Mouse (Mus musculus) testis, adult 2 months (tissue): ENCODE results near the gene Clk1. TPM values are rescaled to one million over a fixed set of nuclear protein-coding genes. Genes with fewer than 3 reads are reported as not detected.

Experiments
- H3K27ac ChIP-seq: fragments of 200-500 bp; 2 replicates; pipeline ENCODE4 v1.5.1; 2012; ENCODE audit warnings: low read depth, low read length; ENCODE audit not compliant: control insufficient read depth, insufficient read depth
- H3K27me3 ChIP-seq: fragments of 200-500 bp; 2 replicates; pipeline ENCODE4 v1.6.1; 2012; ENCODE audit warnings: mild to moderate bottlenecking, low read length, moderate library complexity; ENCODE audit not compliant: control insufficient read depth, insufficient read depth
- H3K36me3 ChIP-seq: fragments of 200-500 bp; 2 replicates; pipeline ENCODE4 v1.6.1; 2012; ENCODE audit warnings: mild to moderate bottlenecking, low read length; ENCODE audit not compliant: control insufficient read depth, insufficient read depth
- H3K4me1 ChIP-seq: fragments of 200-500 bp; 2 replicates; pipeline ENCODE4 v1.6.1; 2012; ENCODE audit warnings: low read length; ENCODE audit not compliant: control insufficient read depth, insufficient read depth
- H3K4me3 ChIP-seq: fragments of 200-500 bp; 2 replicates; pipeline ENCODE4 v1.5.1; 2012; ENCODE audit warnings: low read depth, mild to moderate bottlenecking, low read length, moderate library complexity, mixed read lengths; ENCODE audit not compliant: control insufficient read depth
- CTCF ChIP-seq: fragments of 200-500 bp; IDR thresholded peaks from 2 replicates; pipeline ENCODE4 v1.5.1; 2012; ENCODE audit warnings: low read depth, mild to moderate bottlenecking, inconsistent platforms, low read length, moderate library complexity; ENCODE audit not compliant: control insufficient read depth, insufficient read depth, insufficient replicate concordance
- POLR2A ChIP-seq: fragments of 200-500 bp; IDR thresholded peaks from 2 replicates; pipeline ENCODE4 v1.6.1; 2012; ENCODE audit warnings: low read depth, mild to moderate bottlenecking, inconsistent platforms, low read length, moderate library complexity; ENCODE audit not compliant: control insufficient read depth
- polyA plus RNA-seq: library from polyadenylated mRNA; depleted of rRNA; stranded (reverse); fragments of >200 nt; gene quantifications from 2 replicates; pipeline ENCODE4 v1.2.3, GENCODE M21; 2012; rRNA removed

Clk1 gene
- polyA plus RNA-seq, 1 experiment, result 27.8 TPM

DNA sequence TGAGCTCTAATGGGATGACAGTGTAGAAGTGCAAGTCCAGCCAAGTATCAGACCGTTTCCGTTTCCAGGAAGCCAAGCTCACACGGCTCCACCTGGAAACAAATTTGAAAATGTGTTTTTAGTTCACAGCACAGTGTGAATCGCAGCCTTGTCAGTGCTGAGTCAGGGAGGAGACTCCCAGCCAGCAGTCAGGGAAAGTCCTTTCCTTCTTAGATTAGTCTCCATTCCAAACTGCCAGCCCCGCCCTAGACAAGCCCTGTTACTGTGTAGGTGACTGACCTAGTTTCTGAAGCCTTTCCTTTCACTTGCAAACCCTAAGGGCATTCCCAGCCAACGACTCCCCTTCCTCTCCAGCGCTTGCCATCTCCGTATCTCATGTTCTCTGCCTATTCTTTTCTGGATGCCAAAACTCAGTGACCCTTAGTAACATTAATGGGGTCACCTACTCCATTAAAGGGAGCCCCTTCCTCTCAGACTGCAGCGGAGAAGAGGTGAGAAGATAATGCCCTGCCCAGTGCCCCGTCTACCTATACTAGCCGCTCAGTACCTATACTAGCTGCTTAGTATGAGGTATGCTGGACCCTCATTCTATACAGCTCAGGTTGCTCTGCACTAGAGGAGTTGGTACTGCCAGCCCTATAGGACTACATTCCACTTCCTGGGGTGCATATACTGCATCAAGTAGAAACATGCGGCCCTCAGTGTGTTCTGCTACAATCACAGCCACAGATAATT lies 57.0 kb downstream of the Clk1 start:
- TF ChIP-seq POLR2A (no peak), CTCF (no peak)
- Histone ChIP-seq H3K4me1 (no peaks in the 10 kb centered on the region), H3K27ac (no peak overlapping the region), H3K4me3 (no peak overlapping the region; the same call in 1 of the 2 replicates), H3K36me3 (no peaks in the 10 kb centered on the region), H3K27me3 (no peaks in the 10 kb centered on the region)

DNA sequence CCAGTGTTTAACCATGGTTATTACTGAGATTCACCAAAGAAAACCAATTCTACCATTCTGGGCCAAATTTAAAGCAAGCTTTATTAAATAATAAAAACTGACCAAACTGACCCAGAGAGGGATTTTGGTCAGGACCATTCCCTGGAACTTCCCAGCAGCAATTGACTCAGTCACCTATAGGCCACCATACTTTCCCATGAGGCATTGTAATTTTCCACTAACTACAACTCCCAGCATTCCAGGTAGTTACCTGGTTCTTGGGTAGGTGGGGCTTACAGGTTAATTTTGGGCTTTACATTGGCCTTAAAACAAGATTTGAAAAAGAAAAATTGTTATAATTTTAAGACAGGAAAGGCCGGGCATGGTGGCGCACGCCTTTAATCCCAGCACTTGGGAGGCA lies 58.0 kb downstream of the Clk1 start:
- no peaks in the 10 kb centered on the region for H3K36me3 ChIP-seq
- no peak overlapping the region for H3K4me3 ChIP-seq
- no peak overlapping the region for H3K27ac ChIP-seq
- TF ChIP-seq POLR2A (no peak), CTCF (no peak)
- no peaks in the 10 kb centered on the region for H3K4me1 ChIP-seq
- H3K27me3 ChIP-seq, result no peaks in the 10 kb centered on the region

DNA sequence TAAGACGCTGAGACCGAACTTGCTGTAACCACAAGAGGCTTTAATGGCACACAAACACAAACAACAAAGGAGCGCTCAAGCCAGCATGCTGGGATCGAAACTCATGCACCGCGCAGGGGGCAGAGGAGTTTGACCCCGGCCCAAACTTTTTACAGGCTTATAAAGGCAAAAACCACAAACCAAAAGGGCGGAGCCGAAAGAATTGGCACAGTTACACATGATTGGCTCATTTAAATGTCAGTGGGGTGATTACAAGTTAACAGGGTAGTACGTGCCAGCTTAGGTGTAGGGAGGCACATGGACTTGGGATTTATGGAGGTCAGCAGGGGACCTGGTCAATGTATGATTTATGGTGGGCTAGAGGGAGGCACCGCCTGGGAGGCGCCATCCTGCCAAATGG lies 59.3 kb downstream of the Clk1 start:
- Histone ChIP-seq H3K27ac (no peak overlapping the region), H3K27me3 (no peaks in the 10 kb centered on the region), H3K4me3 (no peak overlapping the region), H3K4me1 (no peaks in the 10 kb centered on the region), H3K36me3 (no peaks in the 10 kb centered on the region)
- TF ChIP-seq CTCF (no peak), POLR2A (no peak)

DNA sequence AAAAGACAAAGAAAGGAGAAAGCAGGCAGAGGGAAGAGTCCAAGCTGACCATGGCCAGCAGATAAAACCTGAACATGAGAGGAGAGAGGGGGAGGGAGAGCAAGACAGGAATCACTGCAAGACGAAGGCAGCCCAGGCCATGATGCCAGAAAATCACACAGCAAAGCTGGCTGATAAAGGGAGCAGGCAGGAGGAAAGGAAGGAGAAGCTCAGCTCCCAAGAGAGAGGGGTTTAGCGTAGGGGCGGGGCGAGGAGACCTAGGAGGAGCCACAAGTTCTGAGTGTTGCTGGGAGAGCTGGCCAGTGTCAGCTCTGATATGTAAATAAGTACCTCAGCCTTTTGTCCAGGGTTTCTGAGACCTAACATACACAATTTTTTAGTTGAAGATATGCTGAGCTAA lies 61.6 kb downstream of the Clk1 start:
- H3K36me3 ChIP-seq, result no peaks in the 10 kb centered on the region
- no peaks in the 10 kb centered on the region for H3K4me1 ChIP-seq
- no peak overlapping the region for H3K27ac ChIP-seq
- no peak overlapping the region for H3K4me3 ChIP-seq
- TF ChIP-seq CTCF, result no peak
- no peaks in the 10 kb centered on the region for H3K27me3 ChIP-seq

Other genes starting within 250 kb of the Clk1 start
- gene Aox4, start 213.7 kb downstream of the Clk1 start, polyA plus RNA-seq, result 1.0 and 1.6 TPM in 2 replicates
- gene Aox2, start 145.7 kb downstream of the Clk1 start, polyA plus RNA-seq, result 0.27 and 0.31 TPM in 2 replicates
- gene Bzw1, start 31.2 kb downstream of the Clk1 start, polyA plus RNA-seq, result 92.7 and 99.2 TPM in 2 replicates
- 8.0 and 8.3 TPM in 2 replicates for gene Nif3l1, start 21.1 kb upstream of the Clk1 start, polyA plus RNA-seq
- gene Ppil3, start 21.4 kb upstream of the Clk1 start, polyA plus RNA-seq, result 13.4 and 14.8 TPM in 2 replicates
- gene Orc2, start 81.0 kb upstream of the Clk1 start, polyA plus RNA-seq, result 10.5 and 12.8 TPM in 2 replicates
- 2.6 and 3.8 TPM in 2 replicates for gene Fam126b, start 162.3 kb upstream of the Clk1 start, polyA plus RNA-seq
- gene Ndufb3, start 162.3 kb upstream of the Clk1 start, polyA plus RNA-seq, result 37.6 and 40.4 TPM in 2 replicates